Mouse (Mus musculus) urinary bladder, postnatal 36 days (tissue): ENCODE data around the gene E2f1.

ENCODE experiments used
- DNase-seq, 2 experiments: peaks; one replicate each; pipeline ENCODE4 v3.0.0; 2022; ENCODE audit warnings: low spot score in 2 of 2, mixed read lengths in 1 of 2

The E2f1 gene

GRCm38 (mm10) chr2:154552424-154552907 is 17.2 kb downstream of the E2f1 start:
- peak; percentile 59 to 83 for DNase-seq

DNA sequence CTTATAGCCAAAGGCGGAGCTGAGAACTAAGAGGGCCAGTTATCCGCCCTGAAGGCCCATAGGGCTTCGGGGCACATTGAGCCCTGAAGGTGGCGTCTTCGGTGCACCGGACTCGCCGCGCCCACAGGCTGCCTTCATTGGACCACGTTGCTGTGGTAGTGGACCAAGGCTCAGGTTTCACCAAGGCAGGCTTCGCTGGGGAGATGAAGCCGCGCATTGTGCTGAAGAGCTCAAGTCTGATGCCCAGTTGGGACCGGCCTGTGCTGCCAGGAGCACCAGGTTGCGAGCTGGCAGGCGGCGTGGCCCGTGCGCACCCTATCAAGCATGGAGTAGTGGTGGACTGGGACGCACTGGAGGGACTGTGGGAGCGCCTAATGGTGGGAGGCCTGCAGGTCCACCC is 17.8 kb downstream of the E2f1 start:
- DNase-seq: no peak

DNA sequence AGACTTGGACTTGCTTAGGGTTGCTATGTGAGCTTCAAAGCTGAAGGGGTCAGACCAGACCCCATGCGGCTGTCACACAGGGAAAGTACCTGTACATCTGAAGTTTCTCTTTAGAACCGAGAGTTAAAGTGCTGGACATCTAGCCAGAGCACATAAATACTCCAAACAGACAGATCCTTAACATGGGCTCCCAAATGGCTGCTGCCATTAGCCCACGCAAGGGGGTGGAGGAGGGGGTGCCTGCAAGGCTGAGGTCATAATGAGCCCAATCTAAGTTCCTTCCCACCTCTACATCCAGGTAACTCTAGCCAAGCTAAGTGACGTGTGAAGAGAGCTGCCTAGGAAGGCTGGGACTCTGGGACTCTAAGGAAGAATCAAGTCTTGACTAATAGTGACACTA is 18.2 kb downstream of the E2f1 start, which contains the start of gene Actl10:
TSS of gene Actl10 (plus strand) at position 301 of the 400 bp plus-strand sequence.
- DNase-seq: no peak

- no peak for DNase-seq
Measured at GRCm38 (mm10) chr2:154550937-154551336, 18.8 kb downstream of the E2f1 start.

DNA sequence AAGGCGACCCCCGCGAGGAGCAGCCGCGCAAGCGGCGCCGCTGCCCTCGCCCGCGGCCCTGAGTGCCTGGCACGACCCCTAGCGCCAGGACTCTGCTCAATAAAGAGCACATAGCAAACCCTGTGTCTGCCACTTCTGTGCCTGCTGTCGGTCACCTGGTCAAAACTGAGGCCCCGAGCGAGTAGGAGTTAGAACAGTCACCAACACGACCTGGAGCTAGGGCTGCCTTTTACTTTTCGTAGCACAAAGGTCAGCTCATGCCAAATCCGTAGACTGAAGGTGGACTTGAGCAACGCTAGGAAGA is 19.9 kb downstream of the E2f1 start:
- no peak for DNase-seq

- peak; percentile 32 to 44 for DNase-seq
Measured at GRCm38 (mm10) chr2:154549127-154549885, 20.4 kb downstream of the E2f1 start.

GRCm38 (mm10) chr2:154548688-154549087 is 21.0 kb downstream of the E2f1 start:
- DNase-seq: no peak

DNA sequence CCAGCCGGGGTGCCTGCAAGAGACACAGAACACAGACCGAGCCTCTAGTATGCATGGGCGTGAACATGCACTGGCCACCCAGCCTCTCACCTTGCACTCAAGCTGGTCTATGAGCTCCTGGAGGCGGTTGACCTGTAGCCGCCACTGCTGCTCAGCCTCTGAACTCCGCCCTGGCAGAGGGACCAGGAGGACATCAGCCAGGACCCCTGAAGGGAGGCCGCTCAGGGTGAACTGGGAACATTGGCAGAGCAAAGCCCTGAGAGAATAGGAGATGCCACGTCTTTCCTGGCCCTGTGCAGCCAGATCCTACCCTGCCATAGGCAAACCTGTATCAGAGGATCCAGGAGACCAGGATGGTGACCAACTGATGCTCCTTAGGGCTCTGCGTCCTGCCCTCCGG is 23.0 kb downstream of the E2f1 start, which contains the start of gene 1700003F12Rik:
TSS of gene 1700003F12Rik (plus strand) at position 375 of the 400 bp plus-strand sequence.
- no peak for DNase-seq

DNA sequence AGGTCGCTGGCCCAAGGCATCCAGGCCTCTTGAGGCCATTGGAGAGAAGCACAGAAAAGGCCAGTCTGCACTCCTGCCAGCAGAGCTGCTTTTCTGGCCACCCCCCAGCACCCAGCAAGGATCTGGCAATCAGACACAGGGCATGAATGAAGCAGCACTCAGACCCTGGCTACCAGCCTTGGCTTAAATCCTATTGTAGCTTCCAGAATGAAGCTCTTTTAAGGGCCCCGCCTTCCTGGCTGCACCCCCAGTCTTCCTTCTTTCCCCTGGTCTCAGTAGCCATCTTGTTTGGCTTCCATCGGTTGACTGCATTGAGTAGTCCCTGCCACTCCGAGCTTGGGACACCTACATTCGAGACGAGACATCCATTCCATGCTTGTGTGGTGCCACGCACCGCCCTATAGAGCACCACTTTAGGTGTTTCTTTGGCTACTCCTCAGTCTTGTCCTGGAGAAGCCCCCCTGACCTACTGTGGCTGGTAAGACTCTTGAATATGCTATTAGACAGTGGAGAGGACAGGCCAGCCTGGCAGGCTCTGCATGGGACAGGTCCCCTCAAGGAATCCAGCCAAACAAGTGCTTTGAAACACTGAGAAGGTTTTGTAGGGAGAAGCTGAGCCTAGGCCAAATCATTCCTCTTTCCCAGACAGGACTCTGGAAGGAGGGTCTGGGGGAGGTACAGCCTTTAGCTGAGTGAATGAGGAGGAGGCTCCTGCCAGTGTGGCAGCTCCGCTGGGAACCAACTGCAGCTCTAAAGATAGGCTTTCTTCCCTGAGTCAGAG is 25.9 kb downstream of the E2f1 start:
- DNase-seq: peak in 1 of 2 experiments; percentile 68

DNA sequence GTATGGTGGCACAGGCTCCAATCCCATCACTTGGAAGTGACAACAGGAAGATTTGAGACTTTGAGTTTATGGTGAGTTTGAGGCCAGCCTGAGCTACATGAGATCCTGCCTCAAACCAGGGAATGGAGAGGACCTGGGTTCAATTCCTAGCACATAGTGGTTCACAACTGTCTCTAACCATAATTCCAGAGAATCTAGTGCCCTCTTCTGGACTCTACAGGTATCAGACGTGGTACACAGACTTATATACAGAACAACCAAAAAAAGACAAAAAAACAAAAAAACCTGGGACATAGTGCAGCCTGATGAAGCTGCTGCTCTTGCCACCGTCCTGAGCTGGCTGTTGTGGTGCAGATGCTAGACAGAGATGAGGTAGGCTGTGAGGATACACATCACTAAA is 28.1 kb downstream of the E2f1 start:
- no peak for DNase-seq

- DNase-seq: peak in 1 of 2 experiments; percentile 43
Measured at GRCm38 (mm10) chr2:154539720-154540119, 30.0 kb downstream of the E2f1 start.

GRCm38 (mm10) chr2:154538710-154539109 is 31.0 kb downstream of the E2f1 start:
- DNase-seq: no peak

DNA sequence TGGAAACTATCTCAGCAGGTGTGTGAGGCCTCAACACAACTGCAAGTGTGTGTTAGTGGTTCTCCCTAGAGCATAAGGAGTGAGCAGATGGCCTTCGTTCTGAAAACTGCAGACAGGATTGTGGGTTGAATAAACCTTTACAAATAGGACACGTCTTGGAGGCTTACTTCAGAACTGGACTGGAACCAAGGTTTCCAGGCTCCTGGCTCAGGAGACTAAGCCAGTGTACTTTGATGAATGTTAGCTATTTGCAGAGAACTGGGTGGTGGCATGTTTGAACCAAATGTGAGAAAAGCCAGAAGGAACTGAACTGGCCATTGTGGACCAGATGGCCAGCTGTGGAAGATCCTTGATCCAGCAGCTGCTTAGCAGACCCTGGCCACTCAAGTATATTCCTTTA is 31.4 kb downstream of the E2f1 start:
- peak in 1 of 2 experiments; percentile 23 for DNase-seq

- DNase-seq: no peak
Measured at GRCm38 (mm10) chr2:154534704-154535270, 34.9 kb downstream of the E2f1 start.

GRCm38 (mm10) chr2:154532888-154533287 is 36.8 kb downstream of the E2f1 start:
- no peak for DNase-seq

- DNase-seq: no peak
Measured at GRCm38 (mm10) chr2:154526531-154526930, 43.2 kb downstream of the E2f1 start.

- DNase-seq: no peak
Measured at GRCm38 (mm10) chr2:154525285-154525684, 44.4 kb downstream of the E2f1 start.

DNA sequence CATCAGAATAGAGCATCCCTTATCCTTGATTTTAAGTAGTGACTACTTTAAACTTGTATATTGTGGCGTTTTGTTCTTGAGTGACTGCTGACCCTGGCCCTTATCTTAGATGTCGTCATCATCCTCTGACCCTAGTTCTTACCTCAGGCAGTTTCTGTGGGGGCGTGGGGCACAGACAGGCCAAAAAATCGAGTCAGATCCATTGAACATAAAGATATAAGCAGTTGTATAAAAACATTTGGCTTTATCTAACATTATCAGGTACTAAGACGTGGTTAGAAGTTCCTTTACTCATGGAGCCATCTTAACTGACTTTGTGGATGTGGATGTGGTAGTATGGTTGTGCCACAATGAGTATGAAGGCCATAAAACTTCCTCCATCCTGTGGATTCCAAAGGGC is 47.4 kb downstream of the E2f1 start:
- DNase-seq: no peak

- DNase-seq: no peak
Measured at GRCm38 (mm10) chr2:154521449-154521848, 48.2 kb downstream of the E2f1 start.

DNA sequence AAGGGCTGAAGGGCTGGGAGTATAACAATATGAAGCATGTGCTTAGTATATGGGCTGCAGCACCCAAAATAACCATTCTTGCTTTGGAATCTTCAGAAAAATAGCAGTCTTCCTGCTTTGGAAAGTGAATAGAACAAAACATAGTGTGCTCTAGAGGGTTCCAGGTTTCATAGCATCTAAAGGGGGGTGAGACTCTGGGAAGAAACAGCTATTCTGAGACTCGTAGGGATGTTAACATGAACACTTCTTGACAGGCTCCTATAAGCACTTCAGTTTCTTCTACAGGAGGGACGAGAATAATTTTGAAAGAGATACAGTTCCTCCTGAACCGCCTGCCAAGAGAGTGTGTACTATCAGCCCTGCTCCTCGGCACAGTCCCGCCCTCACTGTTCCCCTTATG is 52.3 kb downstream of the E2f1 start:
- no peak for DNase-seq

DNA sequence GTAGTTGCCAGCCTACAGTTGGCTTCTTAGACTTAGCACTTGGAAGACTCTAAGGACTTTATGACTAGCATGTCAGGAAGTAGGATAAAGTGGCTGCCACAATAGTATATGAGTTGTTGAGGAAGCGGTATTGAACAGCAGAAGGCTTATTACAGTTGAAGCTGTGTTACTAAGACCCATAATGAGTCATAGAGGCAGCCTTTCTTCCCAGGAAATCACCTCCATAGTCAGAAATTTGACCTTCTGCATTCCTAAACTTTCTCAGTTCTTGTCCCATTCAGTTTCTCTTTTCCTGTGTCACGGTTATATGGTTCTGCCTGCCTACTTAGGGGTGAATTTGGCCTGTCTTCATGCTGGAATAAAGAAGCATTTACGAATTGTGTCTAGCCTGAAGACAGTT is 52.7 kb downstream of the E2f1 start:
- no peak for DNase-seq

DNA sequence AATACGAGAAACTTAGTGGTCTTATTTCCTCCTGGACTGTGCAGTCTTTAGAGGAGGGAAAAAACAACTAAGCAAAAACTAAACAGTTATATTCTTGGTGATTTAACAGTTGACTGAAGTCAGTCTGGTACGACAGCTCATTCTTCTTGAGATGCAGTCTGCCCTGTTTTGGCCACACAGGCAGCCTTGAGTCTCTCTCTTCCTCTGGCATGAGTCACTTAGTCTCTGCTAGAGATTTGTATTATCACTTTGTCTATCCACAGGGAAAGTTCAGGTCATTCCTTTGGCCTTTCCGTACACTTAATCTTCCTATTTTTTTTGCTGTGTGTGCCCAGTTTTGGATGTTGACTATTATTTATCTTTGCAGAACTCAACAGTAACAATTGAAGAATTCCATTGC is 59.6 kb downstream of the E2f1 start:
- DNase-seq: no peak
